Mouse (Mus musculus) megakaryocyte, embryonic 14.5 days (primary cell): ENCODE data around the gene Bhlhb9.

Experiments used
- FLI1 ChIP-seq: IDR thresholded peaks from 2 replicates; pipeline ENCODE4 v1.6.1; 2012; ENCODE audit warnings: low read length, inconsistent platforms, mixed read lengths
- GATA1 ChIP-seq: IDR thresholded peaks from 3 replicates; pipeline ENCODE4 v1.6.1; 2012; ENCODE audit warnings: mixed read lengths, low read length, inconsistent platforms, borderline replicate concordance

DNA sequence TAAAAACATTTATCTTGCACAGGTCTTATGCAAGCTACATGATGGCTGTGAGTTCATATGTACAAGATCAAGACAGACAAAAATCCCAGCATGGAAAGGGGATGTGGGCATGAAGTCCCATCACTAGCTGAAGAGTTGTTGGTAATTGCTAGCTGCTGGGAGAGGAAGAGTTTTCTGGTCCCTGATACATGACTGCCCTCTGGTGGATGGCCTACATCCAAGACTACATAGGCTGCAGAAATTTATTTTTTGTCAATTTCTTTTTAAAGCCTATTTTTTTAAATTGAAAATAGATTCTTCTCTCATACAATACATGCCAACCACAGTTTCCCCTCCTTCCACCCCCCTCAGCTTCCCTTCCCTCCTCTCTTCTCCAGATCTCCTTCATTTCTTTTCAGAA is 35.7 kb upstream of the Bhlhb9 start:
- no peak for TF ChIP-seq GATA1
- no peak for TF ChIP-seq FLI1
